Mouse (Mus musculus): ENCODE measurements around the gene C1rl. TPM values are rescaled to one million over a fixed set of nuclear protein-coding genes. Genes with fewer than 3 reads are reported as not detected.

The C1rl gene
- total RNA-seq (2021): under 1 TPM; 0.28 to 0.42 TPM

DNA sequence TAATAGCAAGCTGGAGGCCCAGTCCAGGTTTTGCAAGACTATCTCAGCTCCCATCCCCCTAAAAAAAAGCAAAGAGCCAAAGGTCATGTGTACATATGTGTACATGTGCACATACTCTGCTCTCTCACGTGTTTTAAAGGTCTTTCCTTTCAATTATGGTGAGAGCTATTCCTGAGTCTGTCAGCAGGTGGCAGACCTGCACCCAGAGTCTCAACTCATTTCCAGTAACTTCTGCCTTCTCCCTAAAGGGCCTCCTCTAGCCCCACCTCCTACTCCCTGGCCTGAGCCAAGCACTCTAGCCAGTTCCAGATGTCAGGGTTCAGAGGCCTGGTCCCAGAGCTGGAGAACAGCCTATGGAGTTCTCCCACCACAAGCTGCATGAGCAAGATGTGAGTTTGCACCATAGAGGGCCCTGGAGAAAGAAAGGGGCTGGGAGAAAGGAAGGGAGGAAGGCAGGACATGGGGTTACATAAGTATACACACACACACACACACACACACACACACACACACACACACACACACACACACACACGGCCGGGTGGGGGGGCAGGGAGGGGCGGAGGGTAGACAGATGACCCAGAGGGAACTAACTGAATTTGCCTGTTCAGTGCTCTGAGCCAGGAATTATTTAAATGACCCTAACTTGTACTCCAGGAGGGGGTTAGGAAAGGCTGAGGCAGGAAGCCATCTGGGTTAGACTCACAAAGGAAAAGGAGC is at the start of gene C1rl:
Gene C1rl, plus strand, starts transcription at position 272 of the 720 bp plus-strand sequence.
- DNase-seq (ENCODE audit: extremely low spot score in 1 of 2, low spot score in 1 of 2): peak; percentile 46 to 76

DNA sequence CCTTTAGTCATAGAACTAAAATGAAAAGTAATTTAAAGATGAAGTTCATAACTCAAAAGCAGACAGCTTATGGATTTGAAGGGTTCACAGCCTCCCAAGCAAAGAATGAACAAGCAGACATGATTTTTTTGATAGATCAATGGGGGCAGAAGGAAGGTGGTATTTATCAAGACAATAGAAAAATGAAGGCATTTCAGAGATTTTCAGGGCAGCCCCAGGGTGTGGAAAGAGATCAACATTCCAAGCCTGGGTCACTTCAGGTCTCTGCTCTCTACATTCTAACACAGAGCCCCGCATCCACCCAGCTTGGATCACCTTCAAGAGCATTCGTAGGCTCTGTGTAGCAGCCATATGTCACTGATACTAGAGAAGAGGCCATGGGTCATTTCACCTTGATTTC is 49.6 kb upstream of the C1rl start:
- no peak for DNase-seq (ENCODE audit: extremely low spot score in 1 of 2, low spot score in 1 of 2)

DNA sequence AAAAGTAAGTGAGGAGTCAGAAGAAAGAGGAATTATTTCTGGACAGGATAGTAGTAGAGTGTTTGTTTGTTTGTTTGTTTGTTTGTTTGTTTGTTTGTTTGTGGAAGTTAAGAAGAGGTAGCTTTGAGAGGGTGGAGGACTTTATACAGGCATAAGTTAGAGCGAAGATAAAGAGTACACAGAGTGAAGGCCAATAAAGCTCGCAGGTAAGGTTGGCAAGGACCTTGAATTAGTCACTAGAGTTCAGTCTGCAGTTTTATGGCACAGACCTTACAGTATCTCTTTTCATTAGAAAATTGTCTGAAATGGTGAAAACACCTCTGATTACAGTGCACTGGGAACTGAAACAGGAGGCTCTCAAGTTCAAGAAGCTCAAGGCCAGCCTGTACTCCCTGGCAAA is 46.9 kb upstream of the C1rl start:
- no peak for DNase-seq (ENCODE audit: extremely low spot score in 1 of 2, low spot score in 1 of 2)

- DNase-seq (ENCODE audit: extremely low spot score in 1 of 2, low spot score in 1 of 2): no peak
Measured at GRCm38 (mm10) chr6:124446459-124446858, 46.5 kb upstream of the C1rl start.

GRCm38 (mm10) chr6:124447356-124447755 is 45.6 kb upstream of the C1rl start:
- DNase-seq (ENCODE audit: extremely low spot score in 1 of 2, low spot score in 1 of 2): no peak

DNA sequence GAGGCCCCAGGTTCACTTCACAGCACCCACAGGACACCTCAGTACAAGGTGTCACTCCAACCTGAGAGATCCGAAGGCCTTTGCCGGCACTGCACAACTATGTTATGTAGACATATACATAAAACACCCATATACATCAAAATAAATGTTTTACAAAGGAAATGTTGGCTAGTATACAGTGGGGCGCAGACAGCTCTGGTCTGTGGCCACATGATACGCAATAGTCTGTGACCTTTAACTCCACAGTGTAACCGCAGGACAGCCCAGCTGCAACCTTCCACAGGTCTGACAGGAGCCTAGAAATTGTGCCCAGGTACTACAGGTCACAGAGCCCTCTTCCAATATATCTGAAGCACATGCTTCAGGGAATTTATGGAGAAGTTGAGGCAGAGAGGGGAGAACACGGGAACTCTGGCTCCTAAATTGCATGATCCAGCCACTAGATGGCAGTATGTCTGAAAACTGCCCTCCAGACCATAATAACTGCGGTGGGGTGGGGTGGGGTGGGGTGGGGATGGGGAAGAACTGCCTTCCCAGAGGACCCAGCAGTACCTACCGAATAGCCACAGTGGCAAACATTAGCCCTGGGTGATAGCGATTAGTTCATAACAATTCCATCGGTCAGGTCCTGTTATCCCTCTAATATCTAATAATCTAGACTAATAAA is 44.6 kb upstream of the C1rl start:
- DNase-seq (ENCODE audit: extremely low spot score in 1 of 2, low spot score in 1 of 2): no peak

DNA sequence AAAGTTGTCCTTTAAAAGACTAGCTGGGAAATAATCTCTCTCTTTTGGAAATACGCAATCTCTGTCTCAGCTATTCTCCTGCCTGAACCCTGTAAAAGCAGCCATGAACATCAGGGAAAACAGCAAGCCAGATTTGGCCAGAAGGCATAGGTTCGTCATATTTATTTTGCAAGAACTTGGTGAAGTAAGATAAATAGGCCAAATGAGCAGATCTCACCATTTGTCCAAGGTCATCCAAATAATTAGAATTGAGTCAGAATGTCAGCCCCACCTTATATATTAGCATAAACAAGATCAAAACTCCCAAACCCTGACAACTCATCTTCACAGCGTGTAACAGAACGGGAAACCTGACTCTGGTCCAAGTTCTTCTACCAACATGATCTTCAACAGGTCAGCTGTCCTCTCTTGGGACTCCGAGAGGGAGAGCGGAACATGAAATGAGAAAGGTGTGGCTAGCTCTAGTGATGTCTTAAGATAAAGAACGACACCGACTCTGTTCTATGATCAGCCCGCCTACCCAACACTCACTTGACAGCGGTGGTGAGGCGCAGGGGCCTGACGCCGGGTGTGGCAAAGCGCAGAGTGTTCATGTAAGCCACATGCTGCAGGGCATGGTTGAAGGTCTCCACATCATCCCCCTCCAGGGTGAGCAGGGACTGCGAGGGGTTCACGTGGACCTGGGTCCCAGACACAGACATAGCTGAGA is 43.8 kb upstream of the C1rl start:
- DNase-seq (ENCODE audit: extremely low spot score in 1 of 2, low spot score in 1 of 2): no peak

GRCm38 (mm10) chr6:124449668-124450383 is 43.1 kb upstream of the C1rl start:
- DNase-seq (ENCODE audit: extremely low spot score in 1 of 2, low spot score in 1 of 2): no peak

DNA sequence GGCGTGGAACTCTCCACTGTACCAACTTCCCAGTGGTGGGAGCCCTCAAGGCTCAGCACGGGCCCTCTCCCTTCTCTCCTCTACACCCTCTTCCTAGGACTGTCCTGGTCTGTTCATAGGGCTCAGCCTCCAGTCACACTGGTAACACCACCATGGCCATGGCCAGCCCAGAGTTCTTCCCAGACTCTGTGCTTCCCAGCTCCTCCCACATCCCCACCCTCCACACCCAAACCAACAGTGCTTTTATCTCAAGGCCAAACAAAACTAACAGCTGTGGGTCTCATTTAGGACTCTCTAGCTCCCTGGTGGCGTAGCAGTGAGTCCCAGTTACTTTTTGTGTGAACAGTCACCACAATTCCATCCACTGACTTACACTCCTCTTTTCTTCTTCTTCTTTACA is 40.9 kb upstream of the C1rl start:
- DNase-seq (ENCODE audit: extremely low spot score in 1 of 2, low spot score in 1 of 2): no peak

GRCm38 (mm10) chr6:124453756-124454155 is 39.2 kb upstream of the C1rl start:
- DNase-seq (ENCODE audit: extremely low spot score in 1 of 2, low spot score in 1 of 2): no peak

- no peak for DNase-seq (ENCODE audit: extremely low spot score in 1 of 2, low spot score in 1 of 2)
Measured at GRCm38 (mm10) chr6:124456243-124456642, 36.7 kb upstream of the C1rl start.

GRCm38 (mm10) chr6:124457827-124458226 is 35.1 kb upstream of the C1rl start:
- DNase-seq (ENCODE audit: extremely low spot score in 1 of 2, low spot score in 1 of 2): no peak

DNA sequence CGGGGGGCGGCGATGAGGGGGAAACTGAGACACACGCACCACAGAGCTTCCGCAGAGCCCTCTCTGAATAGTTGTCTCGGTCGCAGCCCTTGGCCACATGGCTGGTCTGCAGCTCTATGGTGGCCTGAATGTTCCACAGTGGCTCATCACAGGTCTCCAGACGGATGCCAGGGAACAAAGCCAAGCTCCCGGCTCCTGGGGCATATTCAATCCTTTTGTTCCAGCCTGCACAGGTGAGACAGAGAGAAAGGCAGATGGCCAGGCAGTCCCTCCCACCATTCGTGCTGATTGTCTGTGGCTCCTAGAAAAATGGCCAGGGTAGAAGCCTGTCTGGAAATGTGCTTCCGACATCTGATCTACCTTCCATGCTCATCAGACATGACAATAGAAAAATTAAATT is 34.4 kb upstream of the C1rl start:
- DNase-seq (ENCODE audit: extremely low spot score in 1 of 2, low spot score in 1 of 2): no peak

GRCm38 (mm10) chr6:124459388-124459787 is 33.5 kb upstream of the C1rl start:
- DNase-seq (ENCODE audit: extremely low spot score in 1 of 2, low spot score in 1 of 2): no peak

GRCm38 (mm10) chr6:124463881-124464291 is 29.0 kb upstream of the C1rl start:
- peak in 1 of 2 experiments; percentile 13 for DNase-seq (ENCODE audit: extremely low spot score in 1 of 2, low spot score in 1 of 2)

DNA sequence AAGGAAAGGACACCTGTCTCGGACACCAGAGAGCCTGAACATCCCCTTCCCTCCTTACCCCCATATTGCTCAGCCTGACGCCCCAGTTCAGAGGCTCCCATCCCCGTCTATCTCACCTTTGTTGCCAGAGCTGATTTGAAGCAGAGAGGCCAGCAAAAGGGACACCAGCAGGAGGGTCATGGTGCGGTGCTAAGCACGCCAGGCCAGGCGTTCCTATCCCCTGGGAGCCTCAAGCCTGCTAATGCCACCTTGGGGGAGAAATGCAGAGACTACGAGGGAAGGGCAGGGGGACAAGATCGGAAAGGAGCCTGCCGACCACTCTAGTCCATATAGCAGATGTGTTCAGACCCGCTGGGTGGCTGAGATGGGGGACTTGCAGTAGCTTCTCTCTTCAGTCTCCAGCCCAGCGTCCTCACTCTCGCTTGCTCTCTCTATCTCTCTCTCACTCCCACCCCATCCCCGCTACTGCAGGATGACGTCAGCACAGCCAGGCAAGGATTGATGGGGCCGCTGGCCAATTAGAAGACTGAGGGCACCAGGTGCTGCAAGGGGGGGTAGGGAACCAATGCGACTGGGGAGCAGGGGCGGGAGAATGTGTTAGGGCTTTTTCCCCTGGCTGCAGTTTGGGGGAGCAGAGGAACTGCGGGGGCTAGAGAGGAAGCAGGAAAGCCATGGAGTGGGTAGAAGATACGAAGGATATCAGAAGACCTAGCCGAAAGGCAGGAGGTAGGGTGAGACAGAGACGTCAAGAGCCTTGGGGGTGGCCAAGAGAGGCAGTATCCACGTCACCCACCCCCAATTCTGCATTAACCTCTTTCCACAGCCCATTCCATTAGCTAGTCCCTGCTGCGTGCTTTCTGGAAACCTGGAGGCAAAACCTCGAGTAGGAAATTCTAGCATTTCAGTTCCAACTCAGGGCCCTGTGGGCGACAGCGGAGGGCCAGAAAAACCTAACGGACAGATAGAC is 28.3 kb upstream of the C1rl start, which contains the start of gene Clstn3:
Gene Clstn3, minus strand, starts transcription at position 490 of the 967 bp plus-strand sequence.
- peak; percentile 84 to 89 for DNase-seq (ENCODE audit: extremely low spot score in 1 of 2, low spot score in 1 of 2)

- DNase-seq (ENCODE audit: extremely low spot score in 1 of 2, low spot score in 1 of 2): no peak
Measured at GRCm38 (mm10) chr6:124465299-124465698, 27.6 kb upstream of the C1rl start.

- DNase-seq (ENCODE audit: extremely low spot score in 1 of 2, low spot score in 1 of 2): no peak
Measured at GRCm38 (mm10) chr6:124465729-124466128, 27.2 kb upstream of the C1rl start.

GRCm38 (mm10) chr6:124471121-124471520 is 21.8 kb upstream of the C1rl start:
- no peak for DNase-seq (ENCODE audit: extremely low spot score in 1 of 2, low spot score in 1 of 2)
